10 mouse cellular contexts compared by ENCODE assay signal in genomic region chr3:104796430-104797082, GRCm38 (mm10). TPM values are rescaled to one million over a fixed set of nuclear protein-coding genes. Genes with fewer than 3 reads are reported as not detected.
DNase-seq lines count a peak whose midpoint lies in the region; ATAC-seq and TF ChIP-seq lines count a peak whose summit lies in the region.
"Had no signal": no experiment of that assay in that cellular context is flagged by ENCODE, and none has a peak within 500 bp of the region (broad histone marks: within the 10 kb centered on the region; RNA-seq: fewer than 3 reads in every experiment).

No protein-coding gene starts in this region.

- H3K27ac ChIP-seq in forebrain, embryonic 12.5 days, result 0 out of 2 replicates have a peak overlapping the region, but pooled peaks have one; percentile 50
- H3K27ac ChIP-seq in forebrain, embryonic 15.5 days (replicated peaks), result no peak overlapping the region
- H3K27ac ChIP-seq in left cerebral cortex, adult 2 months, result no peak overlapping the region
- H3K27ac ChIP-seq: heart, embryonic 10.5 days had no signal

- H3K4me1 ChIP-seq in forebrain, embryonic 12.5 days, result peaks cover 35% of the 10 kb centered on the region
- H3K4me1 ChIP-seq in forebrain, embryonic 15.5 days, result peaks cover 15% of the 10 kb centered on the region; the same call in 1 of the 2 replicates

- H3K27me3 ChIP-seq in forebrain, embryonic 12.5 days, result no peaks in the 10 kb centered on the region
- H3K27me3 ChIP-seq in forebrain, embryonic 15.5 days, result no peaks in the 10 kb centered on the region
- H3K27me3 ChIP-seq: megakaryocyte, embryonic 14.5 days had no signal

- ATAC-seq in forebrain, embryonic 12.5 days (ENCODE audit: low FRiP score), result no peak
- ATAC-seq in forebrain, embryonic 15.5 days (replicated peaks), result no peak

- WGBS in forebrain, embryonic 12.5 days, result 83% methylated on average over 15 of the region's 15 CpGs
- 85% methylated on average over 15 of the region's 15 CpGs for WGBS in forebrain, embryonic 15.5 days

- H3K9me3 ChIP-seq in forebrain, embryonic 12.5 days, result no peaks in the 10 kb centered on the region
- no peaks in the 10 kb centered on the region for H3K9me3 ChIP-seq in forebrain, embryonic 15.5 days
- H3K9me3 ChIP-seq: heart, embryonic 10.5 days; megakaryocyte, embryonic 14.5 days had no signal

- peaks cover 54% of the 10 kb centered on the region for H3K36me3 ChIP-seq in forebrain, embryonic 12.5 days (replicated peaks)
- H3K36me3 ChIP-seq in forebrain, embryonic 15.5 days, result peaks cover 8% of the 10 kb centered on the region

- TF ChIP-seq CTCF in left cerebral cortex, adult 2 months (IDR thresholded peaks at IDR 0.05), result no peak

- intact Hi-C loops in left cerebral cortex, adult 2 months (cut with DNase I), result no loop called here

- H3K4me2 ChIP-seq in forebrain, embryonic 12.5 days, result no peak overlapping the region
- no peak overlapping the region for H3K4me2 ChIP-seq in forebrain, embryonic 15.5 days (replicated peaks)

- no peak overlapping the region for H3K9ac ChIP-seq in forebrain, embryonic 12.5 days
- H3K9ac ChIP-seq in forebrain, embryonic 15.5 days (replicated peaks), result no peak overlapping the region

- DNase-seq in ZHBTc4 (ENCODE audit: low read depth, low spot score), result peak; percentile 48
- peak; percentile 73 to 89 for DNase-seq in kidney, postnatal 25 days
- peak; percentile 42 for DNase-seq in lung, postnatal 10 days
- no peak for DNase-seq in left cerebral cortex, adult 2 months (ENCODE audit: extremely low spot score in 1 of 2, low spot score in 2 of 2)
- DNase-seq in cerebellum, postnatal 36 days, result no peak
- no peak for DNase-seq in spleen, adult 18-20 months

- no peak overlapping the region for H3K4me3 ChIP-seq in forebrain, embryonic 12.5 days (replicated peaks)
- no peak overlapping the region for H3K4me3 ChIP-seq in forebrain, embryonic 15.5 days
- no peak overlapping the region for H3K4me3 ChIP-seq in left cerebral cortex, adult 2 months
- H3K4me3 ChIP-seq: heart, embryonic 10.5 days; megakaryocyte, embryonic 14.5 days had no signal

RNA-seq across cellular contexts. Expression of gene Rhoc, which starts 8.4 kb away (rescaled TPM):
- polyA plus RNA-seq in forebrain, embryonic 12.5 days (2016; fragmentation: Nextera tagmentation; extraction: Ambion mirVana), result 69.5 and 73.1 TPM in 2 replicates
- polyA plus RNA-seq in forebrain, embryonic 15.5 days (2015; fragmentation: Nextera tagmentation; extraction: Ambion mirVana), result 43.3 and 44.6 TPM in 2 replicates
- total RNA-seq in left cerebral cortex, adult 2 months (2021), result 10 to 100 TPM; 27.9 to 29.3 TPM

RNA-seq across cellular contexts. Expression of gene Fam19a3, which starts 14.9 kb away (rescaled TPM):
- 0.23 TPM in 1 of 2 replicates, not detected in the other for polyA plus RNA-seq in forebrain, embryonic 12.5 days (2016; fragmentation: Nextera tagmentation; extraction: Ambion mirVana)
- 0.06 and 0.11 TPM in 2 replicates for polyA plus RNA-seq in forebrain, embryonic 15.5 days (2015; fragmentation: Nextera tagmentation; extraction: Ambion mirVana)
- total RNA-seq in left cerebral cortex, adult 2 months (2021), result under 1 TPM in 1 of 2 experiments, not detected in 1; 0.07 TPM

RNA-seq across cellular contexts. Expression of gene Ppm1j, which starts 15.7 kb away (rescaled TPM):
- polyA plus RNA-seq in forebrain, embryonic 12.5 days (2016; fragmentation: Nextera tagmentation; extraction: Ambion mirVana), result 1.0 and 1.5 TPM in 2 replicates
- 1.9 and 2.7 TPM in 2 replicates for polyA plus RNA-seq in forebrain, embryonic 15.5 days (2015; fragmentation: Nextera tagmentation; extraction: Ambion mirVana)
- total RNA-seq in left cerebral cortex, adult 2 months (2021), result 1 to 10 TPM in 1 of 2 experiments, under 1 TPM in 1; 0.72 to 1.2 TPM

RNA-seq across cellular contexts. Expression of gene Mov10, which starts 21.8 kb away (rescaled TPM):
- 15.7 and 20.6 TPM in 2 replicates for polyA plus RNA-seq in forebrain, embryonic 12.5 days (2016; fragmentation: Nextera tagmentation; extraction: Ambion mirVana)
- 7.5 and 7.6 TPM in 2 replicates for polyA plus RNA-seq in forebrain, embryonic 15.5 days (2015; fragmentation: Nextera tagmentation; extraction: Ambion mirVana)
- 10 to 100 TPM; 10.5 to 10.9 TPM for total RNA-seq in left cerebral cortex, adult 2 months (2021)

Comparison
In these comparisons a context has a peak if more than half of its experiments do, and no peak if none do; other contexts are left out.
1. DNase-seq: peak in ZHBTc4 (single experiment), kidney, postnatal 25 days (2 of 2) and lung, postnatal 10 days (single experiment); none in left cerebral cortex, adult 2 months (0 of 2), cerebellum, postnatal 36 days (0 of 2) and spleen, adult 18-20 months (0 of 2).